Mouse (Mus musculus) kidney, postnatal 25 days (tissue): ENCODE data around the gene Atp1b2.
"Not testable (repeated sequence)": the region's sequence is repeated elsewhere in the genome, so short reads cannot be mapped to it uniquely, and the experiment has no call there.

ENCODE experiments used
- DNase-seq, 2 experiments: peaks; one replicate each; pipeline ENCODE4 v3.0.0; 2021; ENCODE audit warnings: mixed read lengths in 2 of 2

The Atp1b2 gene

GRCm38 (mm10) chr11:69605726-69606490 lies at the start of gene Atp1b2:
Atp1b2 (minus strand) TSS chr11:69605942.
- peak; percentile 71 to 82 for DNase-seq

GRCm38 (mm10) chr11:69654760-69655159 lies 49.0 kb upstream of the Atp1b2 start:
- DNase-seq: peak in 1 of 2 experiments; percentile 43

GRCm38 (mm10) chr11:69653399-69653798 lies 47.7 kb upstream of the Atp1b2 start:
- DNase-seq: no peak

- DNase-seq: no peak
Measured at GRCm38 (mm10) chr11:69645860-69646259, 40.1 kb upstream of the Atp1b2 start.

GRCm38 (mm10) chr11:69635471-69635870 lies 29.7 kb upstream of the Atp1b2 start:
- no peak for DNase-seq

GRCm38 (mm10) chr11:69633128-69633866 lies 27.6 kb upstream of the Atp1b2 start:
- DNase-seq: peak; percentile 65 to 86

- peak; percentile 100 for DNase-seq
Measured at GRCm38 (mm10) chr11:69632284-69633089, 26.7 kb upstream of the Atp1b2 start, which contains the start of gene Fxr2. Fxr2 (plus strand) TSS chr11:69632990.

GRCm38 (mm10) chr11:69629802-69630201 lies 24.1 kb upstream of the Atp1b2 start:
- DNase-seq: peak in 1 of 2 experiments; percentile 30

GRCm38 (mm10) chr11:69628286-69628685 lies 22.5 kb upstream of the Atp1b2 start:
- peak; percentile 81 to 88 for DNase-seq

- DNase-seq: not testable (repeated sequence)
Measured at GRCm38 (mm10) chr11:69624339-69624738, 18.6 kb upstream of the Atp1b2 start.

GRCm38 (mm10) chr11:69623006-69623405 lies 17.3 kb upstream of the Atp1b2 start:
- DNase-seq: no peak

- peak; percentile 23 to 49 for DNase-seq
Measured at GRCm38 (mm10) chr11:69622406-69622805, 16.7 kb upstream of the Atp1b2 start.

GRCm38 (mm10) chr11:69621571-69622268 lies 16.0 kb upstream of the Atp1b2 start, which contains the start of gene Sat2:
Sat2 (plus strand) TSS chr11:69622024.
- DNase-seq: peak; percentile 70 to 87

- no peak for DNase-seq
Measured at GRCm38 (mm10) chr11:69620394-69621081, 14.8 kb upstream of the Atp1b2 start.

- DNase-seq: no peak
Measured at GRCm38 (mm10) chr11:69617805-69618204, 12.1 kb upstream of the Atp1b2 start, which contains the start of gene Shbg. Shbg (minus strand) TSS chr11:69617905.

- DNase-seq: no peak
Measured at GRCm38 (mm10) chr11:69616781-69617180, 11.0 kb upstream of the Atp1b2 start.

- not testable (repeated sequence) for DNase-seq
Measured at GRCm38 (mm10) chr11:69614257-69614588, 8.5 kb upstream of the Atp1b2 start.

GRCm38 (mm10) chr11:69613553-69614256 lies 8.0 kb upstream of the Atp1b2 start:
- DNase-seq: peak; percentile 90 to 94

GRCm38 (mm10) chr11:69610899-69611298 lies 5.2 kb upstream of the Atp1b2 start:
- no peak for DNase-seq

- no peak for DNase-seq
Measured at GRCm38 (mm10) chr11:69609416-69609815, 3.7 kb upstream of the Atp1b2 start.

GRCm38 (mm10) chr11:69608525-69608924 lies 2.8 kb upstream of the Atp1b2 start:
- no peak for DNase-seq
